Mouse (Mus musculus) gastrocnemius, adult 2 months (tissue): ENCODE data around the gene Pakap. TPM values are rescaled to one million over a fixed set of nuclear protein-coding genes. Genes with fewer than 3 reads are reported as not detected.

Experiments used
- DNase-seq: peaks from one replicate; pipeline ENCODE4 v3.0.0; 2022
- H3K27ac ChIP-seq: fragments of 200-600 bp; 2 replicates; pipeline ENCODE4 v1.8.1; 2022; ENCODE audit warnings: mild to moderate bottlenecking
- H3K4me3 ChIP-seq: fragments of 200-600 bp; 2 replicates; pipeline ENCODE4 v1.8.1; 2022; ENCODE audit warnings: mild to moderate bottlenecking, moderate library complexity
- CTCF ChIP-seq: fragments of 200-600 bp; IDR thresholded peaks from 2 replicates; pipeline ENCODE4 v1.8.1; 2022; ENCODE audit warnings: antibody characterized with exemption, mild to moderate bottlenecking, moderate library complexity
- intact Hi-C: fragments of 180-260 bp; cut with DNase I; formaldehyde crosslinking; loops from one replicate; pipeline ENCODE4 v1.15.1; 2025
- total RNA-seq, 2 experiments: library from RNA; stranded (reverse); gene quantifications; 2 replicates each; pipeline ENCODE4 v1.2.3; 2021

Pakap gene
- total RNA-seq, 2 experiments from 2014 or later, result 4.9 to 7.0 TPM

DNA sequence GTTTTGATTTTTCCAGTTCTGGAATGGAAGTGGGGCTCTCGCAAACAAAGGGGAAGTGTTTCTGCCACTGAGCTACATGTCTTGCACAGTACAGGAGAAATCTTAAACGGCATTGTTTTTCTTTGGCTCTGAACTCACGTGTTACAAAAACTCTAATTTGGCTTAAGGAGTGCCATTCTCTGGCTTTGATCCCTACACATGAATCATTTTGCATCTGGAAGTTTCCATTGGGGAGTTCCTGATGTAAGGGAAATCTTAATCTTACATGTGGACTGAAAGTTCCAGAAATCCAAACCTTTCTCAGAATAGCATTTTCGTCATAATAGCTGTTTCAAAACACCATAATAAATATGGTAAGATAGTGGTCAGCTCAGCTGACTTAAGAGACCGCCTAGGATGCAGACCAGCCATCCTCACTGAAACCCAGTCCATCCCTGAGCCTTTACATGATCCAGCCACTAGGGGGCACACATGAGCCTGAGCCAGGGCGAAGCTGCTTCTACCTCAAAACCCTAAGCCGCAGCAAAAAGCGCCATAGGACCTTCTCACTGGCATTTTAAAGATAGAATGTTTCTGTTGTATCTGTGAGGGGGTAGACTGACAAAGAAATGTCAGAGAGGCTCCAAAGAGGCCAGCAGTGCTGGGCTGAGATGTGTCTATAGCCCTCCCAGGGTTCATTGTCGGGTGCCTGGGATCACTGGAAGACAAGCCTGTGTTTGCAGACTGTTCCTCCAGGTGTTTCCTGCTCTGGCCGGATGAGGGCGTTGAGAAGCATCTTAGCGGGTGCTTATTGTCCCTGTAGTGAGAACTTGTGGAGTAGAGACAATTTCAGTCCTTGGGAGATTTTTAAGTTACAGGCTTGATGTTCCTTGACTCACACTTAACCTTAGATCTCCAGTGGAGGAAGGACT lies 105.3 kb downstream of the Pakap start:
- peak; percentile 87 for DNase-seq
- TF ChIP-seq CTCF, result peak; percentile 98
- Histone ChIP-seq H3K4me3 (peak overlapping the region; percentile 62), H3K27ac (peak overlapping the region; percentile 85)
- intact Hi-C loops, result loop anchor here (1.0 kb wide), 2 partner anchors 115 to 207 kb away; no protein-coding TSS in a partner anchor

DNA sequence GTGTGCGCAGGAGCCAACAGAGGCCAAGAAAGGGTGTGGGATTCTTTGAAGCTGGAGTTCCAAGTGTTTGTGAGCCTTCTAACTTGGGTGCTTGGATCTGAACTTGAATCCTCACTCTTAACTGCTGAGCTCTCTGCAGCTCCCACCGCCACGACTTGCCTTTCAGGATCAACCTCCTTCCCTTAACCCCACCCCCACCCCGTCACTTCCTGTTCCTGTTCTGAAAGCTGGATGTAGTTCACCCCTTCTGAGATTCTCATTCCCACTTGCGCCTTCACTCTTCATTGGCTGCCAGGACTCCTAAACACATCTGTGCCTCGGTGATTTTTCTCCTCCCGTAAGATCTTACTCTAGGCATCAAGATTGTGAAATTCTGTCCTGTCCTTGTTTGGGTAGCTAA lies 106.4 kb downstream of the Pakap start:
- intact Hi-C loops, result no loop called here
- TF ChIP-seq CTCF, result no peak
- no peak for DNase-seq
- H3K27ac ChIP-seq, result peak overlapping the region; percentile 85
- H3K4me3 ChIP-seq, result peak overlapping the region; percentile 21; the same call in 1 of the 2 replicates

DNA sequence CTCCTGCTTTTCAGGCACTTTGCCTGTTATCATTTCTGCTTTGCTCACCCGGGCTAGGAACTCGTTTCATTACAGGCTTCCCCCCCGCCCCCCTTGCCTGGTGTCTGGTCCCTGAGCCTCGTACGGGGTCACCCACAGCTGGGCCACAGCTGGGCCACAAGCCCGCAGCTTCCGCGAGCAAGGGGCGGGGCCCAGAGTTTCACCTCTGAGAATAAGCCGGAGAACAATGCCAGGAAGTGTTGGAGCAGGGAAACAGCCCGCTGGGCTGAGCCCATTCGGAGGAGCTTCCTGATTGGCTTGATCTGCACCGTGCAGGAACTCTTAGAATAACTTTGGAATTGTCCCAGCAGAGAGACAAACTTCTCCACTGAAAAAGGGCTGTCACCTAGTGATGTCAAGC lies 107.4 kb downstream of the Pakap start:
- intact Hi-C loops, result no loop called here
- peak; percentile 77 for DNase-seq
- Histone ChIP-seq H3K27ac (peak overlapping the region; percentile 85), H3K4me3 (peak overlapping the region; percentile 64)
- TF ChIP-seq CTCF, result no peak

DNA sequence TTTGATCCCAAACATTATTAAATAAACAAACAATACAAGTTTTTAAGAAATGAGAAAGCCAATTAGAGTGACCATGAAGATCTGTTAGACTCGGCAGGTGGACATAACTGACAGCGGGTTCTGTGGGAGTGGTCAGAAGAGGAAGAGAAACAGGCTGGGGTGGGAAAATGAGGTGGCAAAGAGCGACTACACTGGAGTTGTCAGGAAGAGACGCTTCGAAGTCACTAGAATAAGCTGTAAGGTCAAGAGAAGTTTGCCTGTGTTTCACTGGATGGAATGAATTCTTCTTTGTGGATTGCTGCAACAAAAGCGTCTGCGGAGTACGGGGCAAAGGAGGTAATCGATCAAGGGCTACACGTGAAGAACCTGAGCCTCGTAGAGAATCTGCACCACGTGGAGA lies 109.9 kb downstream of the Pakap start:
- intact Hi-C loops, result no loop called here
- no peak for TF ChIP-seq CTCF
- peak overlapping the region; percentile 81 for H3K27ac ChIP-seq
- H3K4me3 ChIP-seq, result no peak overlapping the region
- no peak for DNase-seq

DNA sequence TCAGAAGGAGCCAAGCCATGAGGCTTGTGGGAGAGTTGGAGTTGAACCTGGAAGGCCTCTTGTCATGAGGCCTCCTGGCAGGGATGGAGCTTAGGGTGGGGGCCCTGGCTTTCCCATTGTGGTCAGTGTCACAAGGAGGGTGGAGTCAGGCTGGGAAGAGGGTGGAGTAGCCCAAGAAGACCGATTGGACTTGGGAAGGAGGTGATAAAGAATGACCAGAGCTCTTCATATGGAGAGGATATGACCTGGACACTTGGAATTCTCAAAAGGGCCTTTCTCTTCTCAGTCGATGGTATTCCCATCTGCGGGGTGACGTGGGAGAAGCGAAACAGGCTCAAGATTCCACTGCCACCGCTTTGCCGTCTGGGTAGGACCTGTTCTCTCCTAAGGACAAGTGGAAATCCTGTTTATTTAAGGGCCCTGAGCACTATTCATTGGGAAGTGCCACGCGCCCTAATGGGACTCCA lies 111.0 kb downstream of the Pakap start:
- no peak for TF ChIP-seq CTCF
- Histone ChIP-seq H3K27ac (peak overlapping the region; percentile 81), H3K4me3 (no peak overlapping the region)
- DNase-seq, result peak; percentile 41
- intact Hi-C loops, result no loop called here

DNA sequence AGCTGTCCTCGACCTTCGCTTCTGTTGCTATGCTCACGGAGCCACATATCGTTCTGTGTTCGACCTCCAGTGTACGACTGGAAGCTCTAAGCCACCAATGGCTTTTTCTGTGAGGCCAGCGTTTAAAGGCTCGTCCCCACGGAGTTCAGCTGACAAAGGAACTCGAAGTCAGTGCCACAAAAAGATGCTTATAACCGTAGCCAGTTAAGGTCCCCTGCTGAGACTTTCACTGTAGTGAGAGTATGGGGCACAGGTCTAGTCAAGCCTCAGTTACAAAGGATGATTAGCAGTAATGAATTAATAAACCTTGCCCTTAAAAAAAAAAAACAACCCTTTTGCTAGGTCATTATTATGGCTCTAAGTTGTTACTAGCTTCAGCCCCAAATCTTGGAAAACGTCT lies 112.2 kb downstream of the Pakap start:
- DNase-seq, result no peak
- no peak for TF ChIP-seq CTCF
- intact Hi-C loops, result no loop called here
- Histone ChIP-seq H3K27ac (peak overlapping the region; percentile 81), H3K4me3 (no peak overlapping the region)

DNA sequence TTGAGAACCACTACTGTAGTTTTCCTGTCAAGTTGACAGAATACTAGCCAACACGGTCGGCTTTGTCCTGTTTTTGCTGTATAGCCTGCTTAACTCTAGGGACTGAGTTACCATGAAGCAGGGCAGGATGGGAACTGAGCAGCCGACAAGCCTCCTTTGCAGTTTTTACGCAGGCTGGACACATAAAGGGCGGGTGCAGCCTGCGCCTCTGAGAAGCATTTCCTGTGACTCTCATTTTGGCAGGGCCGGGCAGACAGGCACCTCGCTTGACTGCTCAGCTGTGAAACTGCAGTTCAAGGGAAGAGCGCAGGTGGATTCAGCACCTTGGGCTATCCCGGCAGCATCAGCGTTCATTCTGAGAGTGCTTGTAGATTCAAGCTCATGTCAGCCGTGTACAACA lies 113.5 kb downstream of the Pakap start:
- DNase-seq, result peak; percentile 39
- H3K4me3 ChIP-seq, result peak overlapping the region; percentile 21; the same call in 1 of the 2 replicates
- intact Hi-C loops, result no loop called here
- TF ChIP-seq CTCF, result no peak
- peak overlapping the region; percentile 81 for H3K27ac ChIP-seq

DNA sequence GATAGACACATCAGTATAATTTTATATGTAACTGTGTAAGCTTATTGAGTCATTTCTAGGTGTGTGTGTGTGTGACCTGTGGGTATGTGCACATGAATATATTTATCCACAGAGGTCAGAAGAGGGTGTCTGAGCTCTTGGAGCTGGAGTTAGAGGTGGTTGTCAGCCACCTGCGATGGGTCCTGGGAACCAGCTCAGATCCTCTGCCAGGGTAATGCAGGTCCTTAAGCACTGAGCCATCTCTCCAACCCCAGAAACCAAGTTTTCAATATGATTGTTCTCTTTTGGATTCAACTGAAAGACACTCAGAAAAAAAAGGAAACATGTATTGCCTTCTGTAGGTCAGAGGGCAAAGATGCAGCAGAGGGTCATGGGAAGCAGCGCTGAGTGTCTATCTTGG lies 114.4 kb downstream of the Pakap start:
- H3K27ac ChIP-seq, result peak overlapping the region; percentile 81
- intact Hi-C loops, result no loop called here
- no peak overlapping the region for H3K4me3 ChIP-seq
- TF ChIP-seq CTCF, result no peak
- no peak for DNase-seq

DNA sequence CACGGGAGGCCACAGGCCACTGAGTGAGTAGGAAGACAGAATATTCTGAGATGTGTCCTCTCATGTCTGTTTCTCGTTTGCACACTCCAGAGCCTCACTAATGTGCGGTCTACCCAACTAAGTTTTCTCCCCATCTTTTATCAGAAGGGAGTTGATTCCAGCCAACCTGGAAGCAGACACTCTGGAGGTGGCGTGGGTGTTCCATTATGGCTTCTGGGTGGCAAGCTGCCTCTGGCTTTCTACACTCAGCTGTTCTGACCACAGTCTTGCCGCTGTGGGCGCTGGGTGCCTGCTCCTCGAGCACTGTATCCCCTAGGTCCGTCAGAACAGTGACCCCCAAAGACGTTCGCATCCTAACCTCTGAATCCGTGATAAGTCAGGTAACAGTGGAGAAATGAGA lies 115.0 kb downstream of the Pakap start:
- H3K27ac ChIP-seq, result peak overlapping the region; percentile 81
- TF ChIP-seq CTCF, result no peak
- peak; percentile 42 for DNase-seq
- H3K4me3 ChIP-seq, result no peak overlapping the region
- intact Hi-C loops, result no loop called here

DNA sequence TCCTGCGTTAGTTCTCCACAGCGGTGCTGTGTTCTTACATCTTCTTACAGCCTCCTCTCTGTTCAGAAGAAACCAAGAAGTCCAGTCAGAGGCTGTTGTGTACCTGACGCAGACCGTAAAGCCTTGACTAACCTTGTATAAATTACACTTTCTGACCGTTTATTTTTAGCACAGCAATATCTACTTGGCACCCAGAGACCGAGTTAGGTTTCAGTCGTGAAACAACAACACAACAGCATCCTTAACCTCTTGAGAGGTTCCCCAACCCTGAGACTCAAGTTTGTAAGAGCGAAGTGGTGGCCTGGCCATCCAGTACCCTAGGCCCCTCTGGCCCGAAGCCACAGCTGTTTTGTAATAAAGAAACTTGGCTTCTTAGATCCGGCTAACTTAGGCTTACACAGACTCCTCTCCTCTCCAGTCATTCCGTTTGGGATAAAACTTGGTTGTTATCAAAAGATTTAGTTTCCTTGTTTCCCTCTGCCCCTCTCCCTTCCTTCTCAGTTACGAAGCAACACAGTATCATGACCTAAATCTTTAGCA lies 116.8 kb downstream of the Pakap start:
- TF ChIP-seq CTCF, result no peak
- peak overlapping the region; percentile 77 for H3K27ac ChIP-seq
- DNase-seq, result no peak
- peak overlapping the region; percentile 21; the same call in 1 of the 2 replicates for H3K4me3 ChIP-seq
- intact Hi-C loops, result no loop called here

DNA sequence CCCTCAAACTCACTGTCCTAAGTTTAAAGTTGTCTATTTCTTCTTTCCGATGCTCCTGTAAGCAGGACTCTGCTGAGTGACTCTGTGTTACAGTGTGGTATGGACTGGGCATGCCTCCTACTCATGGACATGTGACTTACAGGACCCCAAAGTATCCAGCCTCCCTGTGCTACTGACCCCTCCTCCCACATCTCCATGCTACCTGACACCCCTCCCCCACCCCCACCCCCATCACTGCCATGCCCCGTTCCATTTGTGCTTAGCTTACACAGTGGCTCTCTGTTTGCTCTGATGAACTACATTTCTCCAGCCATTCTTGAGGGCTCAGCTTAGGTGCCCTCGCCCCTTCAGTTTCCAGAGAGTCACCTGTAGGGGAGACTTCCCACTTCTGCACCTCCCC lies 118.8 kb downstream of the Pakap start:
- no peak overlapping the region for H3K27ac ChIP-seq
- TF ChIP-seq CTCF, result no peak
- H3K4me3 ChIP-seq, result no peak overlapping the region
- intact Hi-C loops, result no loop called here
- no peak for DNase-seq

DNA sequence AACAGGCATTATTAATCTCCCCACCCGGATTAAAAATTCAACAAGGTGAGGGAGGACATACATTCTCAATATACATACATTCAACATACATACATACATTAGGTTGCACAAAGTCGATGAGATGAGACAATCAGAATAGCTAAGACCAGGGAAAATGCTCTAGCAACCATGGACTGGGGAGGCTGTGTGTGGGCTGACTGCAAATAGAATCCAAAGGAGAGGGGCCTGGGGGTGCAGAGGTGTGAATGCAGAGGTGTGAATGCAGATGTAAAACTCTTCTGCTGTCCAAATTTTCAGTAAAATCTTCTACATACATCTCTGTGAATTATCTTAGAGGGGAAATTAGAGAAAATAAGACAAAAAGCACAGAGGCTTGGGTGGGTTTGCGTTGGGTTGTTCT lies 119.6 kb downstream of the Pakap start:
- no peak overlapping the region for H3K4me3 ChIP-seq
- peak overlapping the region; percentile 65 for H3K27ac ChIP-seq
- intact Hi-C loops, result no loop called here
- TF ChIP-seq CTCF, result no peak
- DNase-seq, result no peak

DNA sequence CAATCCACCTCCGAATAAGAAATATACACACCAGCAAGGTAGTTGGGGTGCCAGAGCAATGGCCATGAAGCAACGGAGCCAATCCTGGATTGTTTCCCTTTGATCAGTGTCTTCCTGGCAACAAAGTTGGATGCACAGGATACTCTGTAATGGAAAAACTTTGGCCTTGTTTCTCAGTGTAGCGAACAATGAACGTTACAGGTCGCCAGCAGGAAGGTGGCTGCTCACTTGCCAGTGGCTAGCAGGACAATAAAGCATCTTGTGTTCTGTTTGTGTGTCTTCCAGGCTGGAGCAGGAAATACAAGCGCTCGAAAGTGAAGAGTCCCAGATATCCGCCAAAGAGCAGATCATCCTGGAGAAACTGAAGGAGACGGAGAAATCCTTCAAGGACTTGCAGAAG lies 120.2 kb downstream of the Pakap start:
- Histone ChIP-seq H3K27ac (peak overlapping the region; percentile 65), H3K4me3 (no peak overlapping the region)
- intact Hi-C loops, result no loop called here
- TF ChIP-seq CTCF, result no peak
- no peak for DNase-seq
